Mouse (Mus musculus): Measurements from ENCODE around the gene Ppp1r3d.

The Ppp1r3d gene

GRCm38 (mm10) chr2:178413481-178414260 lies 601 bp downstream of the Ppp1r3d start:
- DNase-seq (ENCODE audit: low spot score), result no peak

GRCm38 (mm10) chr2:178413081-178413480 lies 1.2 kb downstream of the Ppp1r3d start:
- DNase-seq (ENCODE audit: low spot score), result no peak

- DNase-seq (ENCODE audit: low spot score), result no peak
Measured at GRCm38 (mm10) chr2:178412598-178412997, 1.7 kb downstream of the Ppp1r3d start.

GRCm38 (mm10) chr2:178410286-178410685 lies 4.0 kb downstream of the Ppp1r3d start:
- no peak for DNase-seq (ENCODE audit: low spot score)

- DNase-seq (ENCODE audit: low spot score), result no peak
Measured at GRCm38 (mm10) chr2:178409024-178409423, 5.2 kb downstream of the Ppp1r3d start.

- DNase-seq (ENCODE audit: low spot score), result no peak
Measured at GRCm38 (mm10) chr2:178407053-178407815, 7.0 kb downstream of the Ppp1r3d start, which contains the start of gene Sycp2. Gene Sycp2 (minus strand): TSS chr2:178407685.

All from c-Kit-positive CD71-positive TER-119-positive erythroid progenitor cells, embryonic 14.5 days (primary cell).